Mouse (Mus musculus): ENCODE measurements around the gene Trappc6a. TPM values are rescaled to one million over a fixed set of nuclear protein-coding genes. Genes with fewer than 3 reads are reported as not detected.

The Trappc6a gene
- polyA plus RNA-seq, 1 experiment from 2014 or later = 49.0 TPM

DNA sequence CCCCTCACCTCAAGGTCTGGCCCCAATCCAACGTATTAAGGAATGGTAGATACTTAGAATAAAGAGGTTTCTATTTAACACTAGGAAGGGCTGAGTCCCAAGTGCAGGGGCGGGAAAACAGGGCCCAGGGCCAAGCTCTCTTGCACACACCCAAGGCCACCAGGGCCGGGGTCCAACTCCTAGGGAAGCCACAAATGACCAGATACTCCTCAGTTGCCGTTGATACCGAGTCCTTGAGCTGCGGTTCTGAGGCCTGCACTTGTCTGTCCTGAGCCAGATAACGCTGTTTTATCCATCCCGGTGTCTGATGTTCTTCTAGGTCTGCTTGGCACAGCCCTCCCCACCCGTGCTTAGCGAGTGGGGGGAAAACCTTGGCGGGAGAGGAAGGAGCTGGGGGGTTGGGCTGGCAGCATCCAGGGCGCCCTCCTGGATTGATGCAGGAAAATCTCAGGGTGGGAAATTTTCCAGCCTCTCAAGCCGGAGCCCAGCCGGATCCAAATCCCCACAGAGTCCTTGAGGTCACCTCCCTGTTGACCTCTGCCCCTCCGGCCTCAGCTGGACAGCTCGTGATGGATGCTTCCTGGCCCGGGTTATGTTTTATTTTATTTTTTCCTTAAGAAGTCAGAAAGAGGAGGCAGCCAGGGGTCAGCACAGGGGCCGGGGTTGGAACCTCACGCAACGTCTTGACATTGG, 12.5 kb upstream of the Trappc6a start:
- no peak for ATAC-seq (ENCODE audit: low read depth)
- Histone ChIP-seq H3K4me3 (no peak overlapping the region), H3K9ac (no peak overlapping the region), H3K36me3 (no peaks in the 10 kb centered on the region), H3K4me2 (no peak overlapping the region), H3K27ac (replicated peaks) (no peak overlapping the region), H3K4me1 (replicated peaks) (peaks cover 6% of the 10 kb centered on the region), H3K27me3 (peaks cover 38% of the 10 kb centered on the region), H3K9me3 (no peaks in the 10 kb centered on the region)
- WGBS = 77% methylated on average over 20 of the region's 20 CpGs

- WGBS = 78% methylated on average over 5 of the region's 5 CpGs
- no peak overlapping the region for H3K4me3 ChIP-seq
- no peak for ATAC-seq (ENCODE audit: low read depth)
These were observed 12.0 kb upstream of the Trappc6a start for GRCm38 (mm10) chr7:19496214-19496555.

GRCm38 (mm10) chr7:19498326-19498725, 9.9 kb upstream of the Trappc6a start:
- H3K4me1 ChIP-seq (replicated peaks) = no peaks in the 10 kb centered on the region
- no peak overlapping the region for H3K4me3 ChIP-seq
- ATAC-seq (ENCODE audit: low read depth) = no peak
- H3K27me3 ChIP-seq = peaks cover 12% of the 10 kb centered on the region
- no peak overlapping the region for H3K4me2 ChIP-seq
- whole genome bisulfite sequencing = 85% methylated on average over 4 of the region's 4 CpGs
- H3K9ac ChIP-seq = no peak overlapping the region
- no peaks in the 10 kb centered on the region for H3K36me3 ChIP-seq
- H3K27ac ChIP-seq (replicated peaks) = no peak overlapping the region
- H3K9me3 ChIP-seq = no peaks in the 10 kb centered on the region

More at GRCm38 (mm10) chr7:19496214-19496555, 12.0 kb upstream of the Trappc6a start:
- Histone ChIP-seq H3K27me3 (peaks cover 33% of the 10 kb centered on the region), H3K27ac (replicated peaks) (no peak overlapping the region), H3K9me3 (no peaks in the 10 kb centered on the region), H3K9ac (no peak overlapping the region), H3K36me3 (no peaks in the 10 kb centered on the region), H3K4me1 (replicated peaks) (peaks cover 6% of the 10 kb centered on the region), H3K4me2 (no peak overlapping the region)

DNA sequence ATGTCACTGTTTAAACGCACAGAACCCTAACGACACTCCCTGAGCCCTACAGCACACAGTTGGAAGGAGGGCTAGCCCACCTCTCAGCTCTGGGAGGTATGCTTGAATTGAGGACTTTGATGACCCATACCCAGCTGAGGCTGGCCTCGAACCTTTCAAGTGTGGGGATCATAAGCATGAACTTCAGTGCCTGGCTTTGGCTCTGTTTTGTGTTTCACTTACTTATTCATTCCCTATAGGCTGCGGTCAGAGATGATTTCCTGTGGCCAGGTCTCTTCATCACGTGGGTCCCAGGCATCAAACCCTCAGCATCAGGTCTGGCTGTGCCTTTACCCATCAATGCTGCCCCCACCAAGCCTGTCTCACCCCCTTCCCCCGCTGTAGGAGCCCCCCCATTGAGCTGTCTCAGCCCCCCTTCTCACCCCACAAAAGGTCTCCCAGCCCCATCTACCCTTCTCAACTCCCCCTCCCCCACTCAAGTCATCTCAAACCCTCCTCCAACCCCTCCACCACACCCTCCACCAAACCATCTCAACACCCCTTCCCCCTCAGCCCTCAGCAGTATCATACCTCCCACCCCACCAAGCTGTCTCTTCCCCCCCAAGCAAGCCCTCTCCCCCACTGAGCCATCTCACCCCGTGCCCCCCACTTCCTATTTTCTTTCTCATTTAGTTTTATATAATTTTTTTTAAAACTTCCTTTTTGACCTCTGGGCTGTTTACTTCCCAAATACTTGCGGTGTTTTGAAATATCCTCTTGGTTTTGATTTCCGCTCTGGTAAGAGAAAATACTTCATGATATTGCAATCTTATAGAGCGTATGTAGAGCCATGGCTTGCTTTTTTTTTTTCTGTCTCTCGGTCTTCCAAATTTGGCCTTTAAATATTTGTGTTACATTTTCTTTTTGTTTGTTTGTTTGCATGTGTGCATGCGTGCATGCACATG, 7.5 kb upstream of the Trappc6a start:
- H3K9me3 ChIP-seq = no peaks in the 10 kb centered on the region
- no peak overlapping the region for H3K9ac ChIP-seq
- H3K4me1 ChIP-seq (replicated peaks) = no peaks in the 10 kb centered on the region
- no peak for ATAC-seq (ENCODE audit: low read depth)
- no peak overlapping the region for H3K4me2 ChIP-seq
- H3K27ac ChIP-seq (replicated peaks) = no peak overlapping the region
- 75% methylated on average over 12 of the region's 12 CpGs for WGBS
- H3K4me3 ChIP-seq = no peak overlapping the region
- H3K36me3 ChIP-seq = no peaks in the 10 kb centered on the region
- H3K27me3 ChIP-seq = no peaks in the 10 kb centered on the region

DNA sequence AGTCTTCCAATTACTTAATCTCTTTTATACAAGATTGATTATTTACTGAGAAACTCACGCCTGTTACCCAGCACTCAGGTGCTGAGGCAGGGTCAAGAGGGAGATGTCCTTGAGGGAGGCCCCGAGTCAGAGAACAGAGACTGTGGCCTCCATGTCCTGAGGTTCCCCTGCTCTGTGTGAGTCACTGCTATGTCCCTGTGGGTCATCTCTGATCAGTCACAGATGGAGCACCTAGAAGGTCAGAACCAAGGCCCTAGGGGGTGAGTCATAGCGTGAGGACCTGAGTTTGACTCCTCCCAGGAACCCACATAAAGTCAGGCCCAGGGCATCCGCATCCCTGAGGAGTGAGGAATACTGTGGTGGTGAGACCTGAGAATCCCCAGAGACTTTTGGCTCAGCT, 6.5 kb upstream of the Trappc6a start:
- ATAC-seq (ENCODE audit: low read depth) = no peak
- no peak overlapping the region for H3K27ac ChIP-seq (replicated peaks)
- peaks cover 4% of the 10 kb centered on the region for H3K4me1 ChIP-seq (replicated peaks)
- no peaks in the 10 kb centered on the region for H3K27me3 ChIP-seq
- H3K36me3 ChIP-seq = no peaks in the 10 kb centered on the region
- 83% methylated on average over 4 of the region's 4 CpGs for WGBS
- no peak overlapping the region for H3K9ac ChIP-seq
- H3K4me3 ChIP-seq = no peak overlapping the region
- H3K4me2 ChIP-seq = no peak overlapping the region
- no peaks in the 10 kb centered on the region for H3K9me3 ChIP-seq

DNA sequence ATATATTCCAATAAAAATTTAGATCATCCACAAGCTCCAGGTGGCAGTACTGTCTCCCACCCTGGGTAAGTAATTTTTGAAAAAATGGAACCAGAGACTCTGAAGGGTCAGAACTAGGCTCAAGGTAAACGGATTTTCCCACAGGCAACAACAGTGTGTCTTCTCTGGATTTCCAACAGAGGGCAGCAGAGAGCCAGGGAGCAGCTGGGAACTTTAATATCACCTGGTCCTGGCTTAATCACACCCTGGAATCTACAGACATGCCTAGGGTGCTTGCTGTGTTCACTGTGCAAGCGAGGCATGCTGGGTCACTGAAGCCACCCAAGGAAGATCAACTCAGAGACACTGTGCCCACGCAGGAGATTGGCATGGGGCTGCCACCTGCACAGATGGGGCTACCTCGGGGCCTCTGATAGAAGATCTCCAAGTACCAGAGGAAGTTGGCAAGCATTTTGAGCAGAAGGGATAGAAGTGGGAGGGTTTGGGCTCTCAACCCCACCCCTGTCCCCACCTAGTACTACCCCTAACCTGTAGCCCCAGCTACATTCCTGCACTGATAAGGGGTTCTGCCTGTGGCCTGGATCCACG, 4.6 kb upstream of the Trappc6a start:
- WGBS = 39% methylated on average over 5 of the region's 5 CpGs
- no peak overlapping the region for H3K9ac ChIP-seq
- no peaks in the 10 kb centered on the region for H3K9me3 ChIP-seq
- H3K4me3 ChIP-seq = no peak overlapping the region
- H3K4me2 ChIP-seq = no peak overlapping the region
- H3K4me1 ChIP-seq (replicated peaks) = peaks cover 15% of the 10 kb centered on the region
- ATAC-seq (ENCODE audit: low read depth) = no peak
- no peaks in the 10 kb centered on the region for H3K27me3 ChIP-seq
- no peaks in the 10 kb centered on the region for H3K36me3 ChIP-seq
- H3K27ac ChIP-seq (replicated peaks) = no peak overlapping the region

GRCm38 (mm10) chr7:19506326-19506725, 1.9 kb upstream of the Trappc6a start:
- no peaks in the 10 kb centered on the region for H3K36me3 ChIP-seq
- H3K27me3 ChIP-seq = no peaks in the 10 kb centered on the region
- ATAC-seq (ENCODE audit: low read depth) = no peak
- no peaks in the 10 kb centered on the region for H3K9me3 ChIP-seq
- H3K4me2 ChIP-seq = peak overlapping the region; percentile 84
- no peak overlapping the region for H3K9ac ChIP-seq
- peaks cover 25% of the 10 kb centered on the region for H3K4me1 ChIP-seq (replicated peaks)
- H3K27ac ChIP-seq (replicated peaks) = no peak overlapping the region
- WGBS = 25% methylated on average over 6 of the region's 6 CpGs
- peak overlapping the region; percentile 61 for H3K4me3 ChIP-seq

- Histone ChIP-seq H3K9me3 (no peaks in the 10 kb centered on the region), H3K4me2 (peak overlapping the region; percentile 84), H3K4me1 (replicated peaks) (peaks cover 25% of the 10 kb centered on the region), H3K27me3 (no peaks in the 10 kb centered on the region), H3K27ac (replicated peaks) (peak overlapping the region; percentile 78), H3K36me3 (no peaks in the 10 kb centered on the region), H3K9ac (peak overlapping the region; percentile 77), H3K4me3 (peak overlapping the region; percentile 61)
- WGBS = under 1% methylated on average over 69 of the region's 71 CpGs
- ATAC-seq (ENCODE audit: low read depth) = peak; percentile 25; the same call in 1 of the 2 replicates
These were observed 1.1 kb upstream of the Trappc6a start for GRCm38 (mm10) chr7:19506969-19507611.

DNA sequence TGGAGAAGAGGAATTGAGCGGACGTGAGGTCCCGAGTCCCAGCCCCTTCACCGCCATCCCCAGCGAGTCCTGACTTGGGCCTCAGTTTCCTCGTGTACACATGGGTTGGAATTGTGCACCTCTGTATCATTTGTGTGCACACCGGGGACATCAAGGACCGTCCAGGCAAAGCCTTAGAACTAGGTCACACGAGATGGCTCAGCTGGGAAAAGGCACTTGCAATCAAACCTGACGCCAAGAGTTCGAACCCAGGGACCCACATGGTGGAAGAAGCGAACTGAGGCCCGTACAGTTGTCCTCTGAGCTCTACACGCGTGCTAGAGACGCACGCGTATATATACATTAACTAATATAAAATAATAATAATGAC, 598 bp upstream of the Trappc6a start:
- H3K27me3 ChIP-seq = no peaks in the 10 kb centered on the region
- no peaks in the 10 kb centered on the region for H3K36me3 ChIP-seq
- H3K9ac ChIP-seq = peak overlapping the region; percentile 77
- peak overlapping the region; percentile 84 for H3K4me2 ChIP-seq
- peak overlapping the region; percentile 61 for H3K4me3 ChIP-seq
- WGBS = 5% methylated on average over 18 of the region's 18 CpGs
- no peak for ATAC-seq (ENCODE audit: low read depth)
- peaks cover 25% of the 10 kb centered on the region for H3K4me1 ChIP-seq (replicated peaks)
- H3K9me3 ChIP-seq = no peaks in the 10 kb centered on the region
- peak overlapping the region; percentile 78 for H3K27ac ChIP-seq (replicated peaks)

- H3K36me3 ChIP-seq = no peaks in the 10 kb centered on the region
- peak overlapping the region; percentile 78 for H3K27ac ChIP-seq (replicated peaks)
- peak overlapping the region; percentile 84 for H3K4me2 ChIP-seq
- WGBS = 8% methylated on average over 15 of the region's 15 CpGs
- H3K9ac ChIP-seq = peak overlapping the region; percentile 77
- no peaks in the 10 kb centered on the region for H3K9me3 ChIP-seq
- H3K4me1 ChIP-seq (replicated peaks) = peaks cover 25% of the 10 kb centered on the region
- H3K4me3 ChIP-seq = peak overlapping the region; percentile 61
- H3K27me3 ChIP-seq = no peaks in the 10 kb centered on the region
- peak; percentile 17 for ATAC-seq (ENCODE audit: low read depth)
These were observed 851 bp downstream of the Trappc6a start for GRCm38 (mm10) chr7:19508924-19509568.

DNA sequence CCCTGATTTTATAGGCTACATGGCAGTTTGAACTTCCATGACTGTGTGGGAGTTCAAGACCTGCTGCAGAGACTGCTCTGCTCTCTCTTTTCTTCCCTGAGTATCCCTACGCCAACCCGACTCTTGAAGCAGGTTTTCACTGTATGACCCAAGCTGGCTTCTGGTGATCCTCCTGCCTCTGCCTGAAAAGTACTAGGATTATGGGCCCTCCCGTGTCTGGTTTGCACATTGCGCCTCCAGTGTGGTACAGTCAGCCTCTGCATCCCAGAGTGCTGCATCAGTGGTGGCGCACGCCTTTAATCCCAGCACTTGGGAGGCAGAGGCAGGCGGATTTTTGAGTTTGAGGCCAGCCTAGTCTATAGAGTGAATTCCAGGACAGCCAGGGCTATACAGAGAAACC, 1.6 kb downstream of the Trappc6a start:
- peaks cover 25% of the 10 kb centered on the region for H3K4me1 ChIP-seq (replicated peaks)
- no peak overlapping the region for H3K27ac ChIP-seq (replicated peaks)
- H3K36me3 ChIP-seq = no peaks in the 10 kb centered on the region
- H3K4me3 ChIP-seq = peak overlapping the region; percentile 61
- no peaks in the 10 kb centered on the region for H3K27me3 ChIP-seq
- 96% methylated on average over 7 of the region's 7 CpGs for WGBS
- peak overlapping the region; percentile 84 for H3K4me2 ChIP-seq
- no peaks in the 10 kb centered on the region for H3K9me3 ChIP-seq
- ATAC-seq (ENCODE audit: low read depth) = no peak
- H3K9ac ChIP-seq = peak overlapping the region; percentile 77
